Mouse (Mus musculus) heart, postnatal 36 days (tissue): ENCODE measurements around the gene Lima1. TPM values are rescaled to one million over a fixed set of nuclear protein-coding genes. Genes with fewer than 3 reads are reported as not detected.
"Not testable (repeated sequence)": the region's sequence is repeated elsewhere in the genome, so short reads cannot be mapped to it uniquely, and the experiment has no call there.

Experiments
- DNase-seq, 2 experiments: peaks; one replicate each; pipeline ENCODE4 v3.0.0; 2021 to 2022
- intact Hi-C: fragments of 180-260 bp; cut with DNase I; formaldehyde crosslinking; loops from one replicate; pipeline ENCODE4 v1.15.1; 2025
- total RNA-seq, 2 experiments: library from RNA; stranded (reverse); gene quantifications; 2 replicates each; pipeline ENCODE4 v1.2.3; 2021

The Lima1 gene
- total RNA-seq, 2 experiments from 2014 or later, result 19.9 to 21.0 TPM

DNA sequence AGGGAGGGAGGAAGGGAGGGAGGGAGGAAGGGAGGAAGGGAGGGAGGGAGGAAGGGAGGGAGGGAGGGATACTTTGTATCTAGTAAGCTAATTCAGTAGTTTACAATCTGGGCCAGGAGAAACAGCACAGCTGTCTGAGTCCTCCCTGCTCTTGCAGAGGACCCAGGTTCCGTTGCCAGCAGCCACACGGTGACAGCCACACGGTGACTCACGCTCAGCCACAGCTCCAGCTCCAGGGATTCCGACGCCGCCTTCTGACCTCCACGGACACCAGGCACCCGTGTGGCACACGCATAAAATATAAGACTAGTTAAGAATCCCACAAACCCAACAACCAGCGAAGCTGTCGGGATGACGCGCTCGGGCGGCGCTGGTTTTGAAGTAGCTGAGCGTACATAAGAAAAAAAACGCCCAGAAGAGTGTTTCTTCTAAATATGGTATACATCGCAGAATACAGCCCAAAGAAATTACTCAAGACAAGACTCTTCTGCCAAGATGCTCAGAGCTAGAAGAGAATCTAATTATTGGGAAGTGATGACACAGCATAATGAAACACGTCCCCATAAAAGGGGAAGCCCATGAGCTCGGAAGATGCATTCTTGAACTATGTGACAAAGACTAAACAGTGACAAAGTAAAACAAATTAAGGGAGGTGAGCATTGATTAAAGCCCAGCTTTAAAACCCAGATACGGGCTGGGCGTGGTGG, 60.5 kb downstream of the Lima1 start:
- intact Hi-C loops, result loop anchor here (5.0 kb wide), 1 partner anchor 158 kb away; the partner anchor contains the start of gene Larp4
- DNase-seq, result peak; percentile 35 to 36

DNA sequence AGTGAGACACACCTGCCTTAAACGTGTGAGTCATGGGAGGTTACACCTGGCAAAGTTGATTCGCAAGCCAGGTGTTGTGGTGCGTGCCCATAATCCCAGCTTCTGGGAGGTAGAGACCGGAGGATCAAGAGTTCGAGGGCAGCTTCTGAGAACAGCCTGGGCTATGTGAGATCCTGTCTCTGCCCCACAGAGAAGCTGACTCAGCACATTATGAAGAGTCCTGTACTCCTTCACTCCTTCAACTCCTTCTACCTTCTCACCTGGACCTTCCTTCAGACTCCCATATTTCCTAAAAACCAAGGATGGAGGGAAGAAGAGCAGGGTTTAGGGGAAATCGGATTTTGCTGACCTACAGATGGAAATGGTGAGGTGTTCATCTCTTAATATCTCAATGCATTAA, 61.6 kb downstream of the Lima1 start:
- intact Hi-C loops, result no loop called here
- no peak for DNase-seq

DNA sequence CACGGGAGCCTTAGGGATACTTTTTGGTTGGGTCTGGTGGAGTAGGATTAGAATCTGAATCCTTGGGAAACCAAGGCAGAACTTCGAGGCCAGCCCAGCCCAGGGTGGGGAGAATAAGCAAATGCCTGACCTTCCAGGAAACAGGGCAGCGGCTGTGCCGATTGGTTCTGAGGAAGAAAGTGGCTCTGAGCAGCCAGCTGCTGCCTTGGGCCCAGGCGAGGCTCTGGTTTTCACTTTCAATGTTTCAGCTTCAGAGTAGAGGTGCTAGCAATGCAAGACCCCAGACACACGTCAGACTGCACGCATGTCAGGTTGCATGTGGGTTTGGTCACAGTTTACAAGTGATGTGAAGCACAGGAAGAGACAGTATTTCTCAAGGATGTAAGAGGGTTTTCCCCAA, 63.2 kb downstream of the Lima1 start:
- intact Hi-C loops, result no loop called here
- no peak for DNase-seq

DNA sequence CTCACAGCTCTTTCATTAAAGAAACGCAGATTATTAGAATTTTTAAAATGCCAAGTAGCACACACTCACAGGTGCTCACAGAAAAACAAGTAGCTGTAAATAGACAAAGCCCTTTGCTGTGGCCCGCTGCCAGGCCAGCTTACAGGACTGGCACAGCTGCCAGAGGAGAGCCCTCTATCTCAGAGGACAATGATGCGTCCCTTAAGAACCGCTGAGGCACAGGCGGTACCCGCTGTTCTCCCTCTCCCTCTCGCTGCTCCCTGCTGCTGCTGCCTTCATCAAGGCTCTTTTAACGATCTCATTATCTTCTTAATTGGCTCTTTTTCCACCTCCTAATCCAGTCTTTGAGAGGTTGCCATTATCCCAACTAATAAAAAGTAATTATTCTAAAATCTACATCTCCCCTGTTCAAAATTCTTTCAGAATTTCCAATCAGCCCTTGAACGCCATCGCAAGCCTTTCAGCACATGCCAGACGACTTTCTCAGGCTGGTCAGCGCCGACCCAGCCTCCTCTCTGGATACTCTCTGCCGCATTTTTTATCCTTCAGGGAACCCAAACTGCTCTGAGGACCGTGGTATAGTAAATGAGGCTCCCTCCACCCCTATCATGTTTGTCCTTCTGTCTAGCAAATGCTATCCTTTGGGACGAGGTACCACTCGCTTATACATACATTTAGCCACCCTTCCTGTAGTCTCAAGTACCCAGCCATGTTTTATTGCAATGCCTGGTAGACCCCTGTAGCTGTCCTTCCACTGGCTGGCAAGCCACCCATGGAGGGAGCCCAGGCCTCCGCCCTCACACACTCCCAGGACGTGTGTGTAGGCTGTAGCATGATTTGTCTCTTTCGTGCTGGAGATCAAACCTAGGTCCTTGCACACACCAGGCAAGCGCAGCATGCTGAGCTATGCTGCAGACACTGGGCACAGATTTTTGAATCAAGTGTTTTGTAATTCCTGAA, 67.2 kb downstream of the Lima1 start:
- intact Hi-C loops, result no loop called here
- peak in 1 of 2 experiments; percentile 38 for DNase-seq

DNA sequence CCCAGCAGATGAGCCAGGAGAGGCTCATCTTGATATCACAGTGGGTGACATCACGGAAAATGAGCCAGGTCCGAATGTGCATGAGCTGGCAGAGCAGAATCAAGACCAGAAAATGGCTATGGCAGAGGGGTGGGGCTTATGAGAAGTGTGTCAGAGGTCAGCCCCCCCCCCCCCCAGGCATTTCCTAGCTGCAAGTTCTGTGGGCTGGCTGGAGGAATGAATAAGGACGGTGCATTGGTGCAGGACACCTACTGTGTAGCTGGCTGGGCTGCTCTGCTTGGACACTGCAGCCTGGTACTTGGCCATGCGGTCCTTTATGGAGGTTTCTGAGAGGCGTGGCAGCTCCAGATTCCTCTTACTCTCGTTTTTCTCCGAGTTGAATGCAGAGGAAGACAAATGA, 69.1 kb downstream of the Lima1 start:
- DNase-seq, result no peak
- intact Hi-C loops, result no loop called here

DNA sequence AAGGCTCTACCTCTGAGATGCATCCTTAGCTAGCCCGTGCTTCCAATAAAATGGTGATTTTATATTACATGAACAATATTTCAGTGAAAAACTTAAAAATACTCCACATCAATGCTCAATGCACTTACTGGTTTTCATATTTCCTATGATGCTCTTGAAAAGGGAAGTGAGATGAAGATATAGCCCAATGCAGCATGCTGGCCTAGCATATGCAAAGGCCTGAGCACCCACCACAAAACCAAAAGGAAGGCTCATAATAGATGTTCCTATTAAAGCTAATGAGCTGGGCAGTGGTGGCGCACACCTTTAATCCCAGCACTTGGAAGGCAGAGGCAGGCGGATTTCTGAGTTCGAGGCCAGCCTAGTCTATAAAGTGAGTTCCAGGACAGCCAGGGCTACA, 69.6 kb downstream of the Lima1 start:
- DNase-seq, result no peak
- intact Hi-C loops, result no loop called here

DNA sequence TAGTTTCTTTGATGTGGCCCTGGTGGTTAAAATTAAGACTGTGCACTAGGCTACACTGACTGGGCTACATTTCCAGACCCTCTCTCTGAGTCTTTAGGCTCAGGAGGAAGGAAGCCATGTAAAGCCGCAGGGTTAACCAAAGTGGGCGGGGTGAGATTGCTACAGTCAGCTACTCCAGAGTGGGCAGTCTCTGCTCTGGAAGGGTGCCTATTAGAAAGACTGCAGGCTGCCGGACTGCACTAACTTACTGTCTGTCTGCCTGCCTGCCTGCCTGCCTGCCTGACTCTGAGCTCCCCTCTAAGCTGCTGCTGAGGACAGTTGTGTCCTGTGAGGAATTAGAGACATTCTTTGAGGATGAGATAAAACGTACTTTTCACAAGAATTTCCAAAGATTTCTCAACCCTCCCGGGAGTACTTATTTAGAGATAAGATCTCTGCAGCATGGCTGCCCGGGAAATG, 72.0 kb downstream of the Lima1 start:
- peak in 1 of 2 experiments; percentile 47 for DNase-seq
- intact Hi-C loops, result loop anchor here (2.0 to 5.0 kb wide), 2 partner anchors 16 to 74 kb away; partner anchors contain the start of gene Lima1

DNA sequence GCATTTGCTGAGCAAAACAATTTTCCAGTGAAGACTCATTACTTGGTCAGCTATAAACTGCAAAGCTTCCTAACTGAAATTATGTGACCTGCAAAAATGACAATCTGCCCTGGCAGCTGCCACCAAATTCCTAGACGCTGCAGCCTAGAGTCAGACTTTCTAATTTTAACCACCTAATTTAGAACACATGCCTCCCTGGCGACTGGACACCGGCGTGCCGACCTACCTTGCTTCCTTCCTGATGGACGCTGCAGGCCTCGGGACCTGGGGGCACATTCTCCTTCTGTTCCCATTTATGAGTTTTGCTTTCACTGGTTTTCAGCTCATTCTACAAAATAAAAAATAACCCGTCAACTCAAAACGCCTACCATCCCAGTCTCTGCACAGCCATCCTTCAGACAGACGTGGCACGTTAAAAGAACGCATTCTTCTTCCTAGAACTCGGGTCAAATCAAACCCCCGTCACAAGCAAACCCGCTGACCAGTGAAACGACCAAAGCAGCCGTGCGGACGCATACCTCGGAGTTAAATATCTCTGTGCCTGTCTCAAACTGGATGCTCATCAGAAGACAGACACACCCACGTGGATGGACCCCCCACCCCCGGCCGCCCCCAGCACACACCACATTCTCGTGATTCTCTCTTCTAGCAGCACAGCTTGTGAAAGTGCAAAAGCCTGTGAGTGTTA, 73.2 kb downstream of the Lima1 start:
- intact Hi-C loops, result loop anchor here (2.0 to 5.0 kb wide), 2 partner anchors 17 to 75 kb away; partner anchors contain the start of gene Lima1
- peak in 1 of 2 experiments; percentile 38 for DNase-seq

DNA sequence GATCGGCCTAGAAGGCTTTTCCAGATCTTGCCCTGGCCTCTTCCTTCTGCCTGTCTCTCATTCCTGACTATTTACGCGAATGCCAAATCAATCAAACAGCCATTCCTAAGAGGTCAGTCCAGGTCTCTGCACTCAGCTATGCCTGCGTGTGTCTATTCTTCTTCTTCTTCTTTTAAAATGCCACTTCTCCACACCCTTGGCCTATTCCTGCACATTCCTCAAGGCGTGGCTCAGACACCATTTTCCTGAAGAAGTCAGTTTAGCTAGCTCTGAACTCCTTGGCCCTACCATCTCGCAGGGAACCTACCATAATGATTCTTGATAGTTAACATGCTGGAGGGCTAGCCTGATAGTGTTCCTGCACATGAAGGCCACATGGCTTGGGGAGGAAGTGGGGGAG, 75.5 kb downstream of the Lima1 start:
- DNase-seq, result no peak
- intact Hi-C loops, result loop anchor here (5.0 kb wide), 1 partner anchor 78 kb away; the partner anchor contains the start of gene Lima1

DNA sequence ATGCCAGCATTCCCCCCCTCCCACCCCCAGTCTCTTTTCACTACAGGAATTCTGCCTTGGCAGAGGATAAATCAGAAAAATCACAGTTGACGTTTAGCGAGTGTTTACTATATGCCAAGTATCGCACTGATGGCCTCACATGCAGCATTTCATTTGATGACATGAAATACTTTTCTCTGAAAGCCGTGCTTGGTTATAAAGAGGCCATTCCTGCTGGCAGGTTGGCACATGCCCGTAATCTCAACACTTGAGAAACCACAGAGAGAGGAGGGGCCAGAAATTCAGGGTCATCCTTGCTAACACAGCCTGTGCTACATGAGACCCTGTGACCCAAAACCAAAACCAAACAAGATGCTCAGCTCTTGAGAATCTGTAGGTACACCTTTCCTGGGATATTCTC, 77.4 kb downstream of the Lima1 start:
- DNase-seq, result no peak
- intact Hi-C loops, result no loop called here

DNA sequence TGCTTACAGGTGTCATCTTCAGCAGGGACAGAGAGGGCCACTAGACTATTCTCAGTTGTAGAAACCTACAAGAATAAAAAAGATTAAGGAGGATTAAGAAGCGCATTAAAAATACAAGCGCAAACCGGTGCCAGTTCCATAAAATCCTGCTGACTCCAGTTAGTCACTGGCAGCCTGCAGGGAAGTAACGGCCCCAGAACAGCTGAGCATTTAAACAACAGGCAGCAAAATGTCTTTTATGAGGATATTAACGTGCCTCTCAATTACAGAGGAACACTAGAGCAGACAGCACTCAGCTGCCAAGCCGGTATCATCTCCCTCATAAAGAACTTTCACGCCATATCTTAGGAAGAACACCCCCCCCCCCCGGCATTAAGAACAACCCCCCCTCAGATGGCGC, 78.5 kb downstream of the Lima1 start:
- intact Hi-C loops, result no loop called here
- DNase-seq, result no peak

DNA sequence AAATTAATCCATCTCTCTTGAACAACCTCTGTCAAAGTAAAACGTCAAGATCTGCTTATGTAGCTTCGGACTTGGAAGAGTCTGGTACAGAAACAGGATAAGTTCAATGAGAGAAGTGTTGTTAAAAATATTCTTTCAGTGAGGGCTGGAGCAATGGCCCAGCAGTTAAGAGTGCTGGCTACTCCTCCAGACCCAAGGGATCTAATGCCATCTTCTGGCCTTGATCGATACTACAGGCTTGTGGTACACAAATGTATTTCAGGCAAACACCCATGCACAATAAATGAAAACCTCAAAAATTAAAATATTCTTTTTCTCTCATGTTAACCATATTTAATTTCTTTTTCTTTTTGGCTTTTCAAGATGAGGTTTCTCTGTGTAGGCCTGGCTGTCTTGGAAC, 79.2 kb downstream of the Lima1 start:
- intact Hi-C loops, result no loop called here
- no peak for DNase-seq

DNA sequence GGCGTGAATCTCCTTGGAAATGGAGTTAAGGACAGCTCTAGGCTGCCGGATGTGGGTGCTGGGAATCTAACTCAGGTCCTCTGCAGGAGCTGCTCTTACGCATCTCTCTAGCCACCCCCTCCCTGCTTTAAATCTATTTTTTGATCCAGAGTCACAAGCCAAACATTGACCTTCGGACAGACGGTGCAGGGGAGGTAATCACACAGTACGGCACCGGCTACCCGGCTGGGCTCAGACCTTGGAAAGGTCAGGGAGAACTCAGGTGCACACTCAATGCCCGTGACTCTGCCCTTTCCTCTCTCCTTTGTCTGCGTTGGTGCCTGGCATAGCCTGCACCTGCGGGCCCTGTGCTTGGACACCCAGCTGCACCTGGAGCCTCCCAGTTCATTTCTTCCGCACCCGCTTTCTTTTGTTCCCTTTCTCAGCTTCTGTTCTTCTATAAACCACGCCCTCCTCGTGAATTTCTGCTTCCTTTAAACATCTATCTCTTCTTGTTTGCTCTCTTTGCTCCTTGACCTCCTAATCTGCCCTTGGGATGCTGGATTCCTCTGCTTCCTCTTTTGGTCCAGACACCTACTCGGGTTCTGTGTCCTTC, 82.9 kb downstream of the Lima1 start:
- DNase-seq, result no peak
- intact Hi-C loops, result no loop called here

DNA sequence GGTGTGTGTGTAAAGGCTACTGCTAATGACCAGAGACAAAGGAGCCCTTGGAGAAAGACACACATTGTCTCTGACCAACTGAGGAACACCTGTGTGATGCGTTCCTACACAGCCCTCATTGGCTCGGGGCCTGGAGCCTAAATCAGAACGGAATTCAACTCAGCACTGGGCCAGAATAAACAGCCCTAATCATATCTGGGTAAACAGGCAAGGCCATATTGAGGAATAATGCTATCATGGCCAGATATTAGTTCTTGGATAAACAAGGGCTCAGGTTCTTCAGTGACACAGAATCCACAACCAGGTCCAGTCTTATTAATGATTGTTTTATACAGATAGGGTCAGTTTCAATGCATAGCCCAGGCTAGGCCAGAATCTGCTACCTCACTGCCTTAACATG, 84.3 kb downstream of the Lima1 start:
- intact Hi-C loops, result no loop called here

DNA sequence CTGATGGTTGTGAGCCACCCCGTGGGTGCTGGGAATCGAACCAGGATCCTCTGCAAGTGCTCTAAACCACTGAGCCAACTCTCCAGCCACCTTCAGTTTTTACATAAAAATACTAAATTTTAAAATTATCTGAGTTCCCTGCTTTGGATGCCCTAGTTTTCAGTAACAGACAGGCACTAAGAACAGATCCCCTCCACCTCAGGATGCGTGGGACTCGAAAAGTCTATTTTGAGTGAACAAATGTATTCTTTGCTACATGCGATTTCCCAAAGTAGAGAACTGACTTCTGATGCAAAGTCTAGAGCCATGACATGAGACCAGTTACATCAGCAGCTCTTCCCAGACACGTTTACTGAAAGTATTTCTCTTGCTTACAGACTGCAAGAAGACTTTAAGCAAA, 84.8 kb downstream of the Lima1 start:
- DNase-seq, result no peak
- intact Hi-C loops, result no loop called here

More for the DNA sequence above, 84.3 kb downstream of the Lima1 start:
- no peak for DNase-seq

DNA sequence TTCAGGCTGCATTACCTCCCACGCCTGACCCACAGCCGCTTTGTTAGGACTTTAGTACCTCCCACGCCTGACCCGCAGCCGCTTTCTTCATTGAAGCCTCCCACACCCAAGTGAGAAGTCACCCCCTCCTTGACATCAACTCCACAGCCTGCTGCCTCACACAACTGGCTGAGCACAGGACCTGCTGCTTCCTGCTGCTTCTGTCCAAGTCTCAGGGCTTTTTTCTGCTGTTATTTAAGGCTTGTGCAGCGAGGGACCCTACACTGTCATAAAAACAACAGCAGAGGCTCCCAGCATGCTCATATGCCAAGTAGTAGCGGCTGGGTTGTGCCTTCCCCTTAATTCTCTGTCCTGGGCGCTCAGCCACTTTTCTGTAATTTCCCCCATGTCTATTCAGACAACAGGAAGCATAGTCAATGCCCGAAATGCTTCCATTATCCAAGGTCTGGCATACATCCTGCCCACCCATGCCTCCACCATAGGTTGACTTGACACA, 87.6 kb downstream of the Lima1 start:
- DNase-seq, result peak in 1 of 2 experiments; percentile 22

DNA sequence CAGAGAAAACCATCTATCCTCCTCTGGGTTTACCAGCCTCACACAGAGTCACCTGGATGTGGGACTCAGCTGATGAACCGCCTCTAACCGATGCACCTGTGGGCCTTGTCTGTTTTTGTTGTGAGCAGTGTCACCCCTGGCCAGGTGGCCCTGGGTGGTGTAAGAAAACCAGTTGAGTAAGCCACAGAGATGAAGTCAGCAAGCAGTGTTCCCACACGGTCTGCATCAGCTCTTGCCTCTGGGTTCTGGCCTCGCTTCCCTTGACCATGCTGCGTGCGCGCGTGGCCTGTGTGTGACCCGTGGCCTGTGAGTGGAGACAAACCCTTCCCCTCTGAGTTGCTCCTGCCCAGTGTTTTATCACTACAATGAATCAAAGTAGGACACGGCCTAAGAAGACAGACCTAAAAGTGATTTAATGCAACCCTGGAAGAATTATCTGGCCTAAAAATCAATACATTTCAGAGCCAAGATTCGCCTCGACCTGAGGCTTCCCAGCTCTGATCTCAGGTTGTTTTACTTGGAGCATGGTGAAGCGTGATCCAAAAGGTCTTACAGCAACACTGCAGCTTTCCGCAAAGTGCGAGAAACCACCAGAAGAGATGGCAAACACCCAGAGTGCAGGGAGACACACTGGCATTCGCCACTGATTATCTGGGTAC, 96.5 kb downstream of the Lima1 start:
- no peak for DNase-seq
- intact Hi-C loops, result loop anchor here (1.0 to 10.0 kb wide), 3 partner anchors 64 to 284 kb away; no protein-coding TSS in a partner anchor

More for the DNA sequence above, 87.6 kb downstream of the Lima1 start:
- intact Hi-C loops, result loop anchor here (10.0 kb wide), 1 partner anchor 1833 kb away; no protein-coding TSS in a partner anchor

DNA sequence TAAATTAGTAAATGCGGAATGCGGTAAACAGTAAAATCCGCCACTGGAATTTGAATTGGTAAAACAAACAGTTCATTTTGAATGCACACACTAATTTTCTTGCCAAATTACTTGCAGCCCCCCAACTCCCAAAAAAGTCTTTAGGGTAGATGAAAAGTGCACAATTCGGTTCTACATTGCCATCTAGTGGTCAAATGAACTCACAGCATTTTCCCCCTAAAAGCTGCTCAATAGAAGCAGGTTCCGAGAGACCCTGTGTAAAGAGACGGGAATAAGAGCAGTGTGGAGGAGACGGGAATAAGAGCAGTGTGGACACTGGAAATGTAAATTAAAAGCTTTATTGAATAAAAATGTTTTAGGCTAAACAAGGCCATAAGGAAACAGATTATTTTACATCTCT, 97.1 kb downstream of the Lima1 start:
- peak; percentile 13 to 36 for DNase-seq
- intact Hi-C loops, result loop anchor here (1.0 to 10.0 kb wide), 3 partner anchors 63 to 283 kb away; no protein-coding TSS in a partner anchor

DNA sequence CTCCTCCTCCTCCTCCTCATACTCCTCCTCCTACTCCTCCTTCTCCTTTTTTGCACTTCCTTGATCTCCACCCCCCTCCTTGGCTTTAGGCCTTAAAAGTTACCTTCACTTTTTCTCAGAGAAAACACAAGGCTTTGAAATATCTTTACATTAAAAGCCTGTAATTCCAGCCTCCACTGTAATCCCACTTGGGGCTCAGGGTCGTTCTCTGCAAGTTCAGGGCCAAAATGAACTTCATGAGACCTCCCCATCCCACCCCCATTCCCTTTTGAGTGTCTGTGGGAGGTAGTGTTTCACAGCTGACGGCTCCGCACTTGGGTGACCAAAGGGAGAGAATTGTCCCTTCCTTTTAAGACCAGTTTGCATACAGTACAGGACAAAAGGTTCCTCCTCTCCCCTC, 102.3 kb downstream of the Lima1 start:
- intact Hi-C loops, result loop anchor here (2.0 to 10.0 kb wide), 2 partner anchors 46 to 278 kb away; no protein-coding TSS in a partner anchor
- no peak for DNase-seq

DNA sequence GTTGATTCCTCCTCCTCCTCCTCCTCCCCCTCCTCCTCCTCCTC, 102.6 kb downstream of the Lima1 start, which contains the start of gene Cers5:
Cers5 (minus strand) TSS at position 5 of the 44 bp plus-strand sequence.
- intact Hi-C loops, result loop anchor here (2.0 to 10.0 kb wide), 2 partner anchors 46 to 278 kb away; no protein-coding TSS in a partner anchor
- DNase-seq, result not testable (repeated sequence)
